7 mouse cellular contexts compared by ENCODE assay signal in genomic region chrX:134162826-134163225, GRCm38 (mm10). TPM values are rescaled to one million over a fixed set of nuclear protein-coding genes. Genes with fewer than 3 reads are reported as not detected.
DNase-seq lines count a peak whose midpoint lies in the region; ATAC-seq lines count a peak whose summit lies in the region.

No protein-coding gene starts in this region.

- no peak overlapping the region for H3K27ac ChIP-seq in liver, embryonic 11.5 days (ENCODE audit: low read depth, low read length)
- no peak overlapping the region for H3K27ac ChIP-seq in hindbrain, embryonic 10.5 days
- no peak overlapping the region for H3K27ac ChIP-seq in stomach, embryonic 15.5 days

- peaks cover 14% of the 10 kb centered on the region for H3K27me3 ChIP-seq in liver, embryonic 11.5 days (replicated peaks; ENCODE audit: control insufficient read depth, insufficient read depth, low read length)
- peaks cover 24% of the 10 kb centered on the region for H3K27me3 ChIP-seq in hindbrain, embryonic 10.5 days (ENCODE audit: insufficient read depth, poor library complexity, severe bottlenecking)
- H3K27me3 ChIP-seq in stomach, embryonic 15.5 days (replicated peaks), result no peaks in the 10 kb centered on the region

- H3K9ac ChIP-seq in liver, embryonic 11.5 days (ENCODE audit: low read depth, low read length), result no peak overlapping the region
- H3K9ac ChIP-seq in stomach, embryonic 15.5 days, result no peak overlapping the region

- 24% methylated on average over 11 of the region's 11 CpGs for WGBS in liver, embryonic 11.5 days
- 23% methylated on average over 11 of the region's 11 CpGs for WGBS in hindbrain, embryonic 10.5 days
- 24% methylated on average over 11 of the region's 11 CpGs for WGBS in stomach, embryonic 15.5 days

- ATAC-seq in liver, embryonic 11.5 days (replicated peaks; ENCODE audit: low FRiP score), result no peak
- no peak for ATAC-seq in stomach, embryonic 15.5 days (ENCODE audit: insufficient read depth, low FRiP score, low read depth)

- H3K36me3 ChIP-seq in liver, embryonic 11.5 days (ENCODE audit: control insufficient read depth, insufficient read depth, low read length), result no peaks in the 10 kb centered on the region
- H3K36me3 ChIP-seq in hindbrain, embryonic 10.5 days, result no peaks in the 10 kb centered on the region
- H3K36me3 ChIP-seq in stomach, embryonic 15.5 days, result no peaks in the 10 kb centered on the region

- H3K4me1 ChIP-seq in liver, embryonic 11.5 days (replicated peaks; ENCODE audit: control insufficient read depth, insufficient read depth, low read length), result no peaks in the 10 kb centered on the region
- H3K4me1 ChIP-seq in hindbrain, embryonic 10.5 days (replicated peaks), result peaks cover 7% of the 10 kb centered on the region; the same call in 1 of the 2 replicates
- H3K4me1 ChIP-seq in stomach, embryonic 15.5 days, result no peaks in the 10 kb centered on the region

- H3K4me3 ChIP-seq in liver, embryonic 11.5 days (ENCODE audit: low read depth, low read length), result no peak overlapping the region
- H3K4me3 ChIP-seq in hindbrain, embryonic 10.5 days, result peak overlapping the region; percentile 40
- H3K4me3 ChIP-seq in stomach, embryonic 15.5 days (replicated peaks), result 0 out of 2 replicates have a peak overlapping the region, but pooled peaks have one; percentile 12

- H3K9me3 ChIP-seq in liver, embryonic 11.5 days (ENCODE audit: control insufficient read depth, low read length), result no peaks in the 10 kb centered on the region
- peaks cover 3% of the 10 kb centered on the region; the same call in 1 of the 2 replicates for H3K9me3 ChIP-seq in hindbrain, embryonic 10.5 days
- H3K9me3 ChIP-seq in stomach, embryonic 15.5 days, result no peaks in the 10 kb centered on the region

- no peak for DNase-seq in liver, embryonic 11.5 days (ENCODE audit: low spot score)
- no peak for DNase-seq in liver
- peak; percentile 29 for DNase-seq in cerebellum, adult 9-10 months
- DNase-seq in hindbrain, embryonic 10.5 days (ENCODE audit: low spot score), result no peak
- peak; percentile 2 for DNase-seq in lung, postnatal 14 days
- DNase-seq in frontal cortex, postnatal 10 days (ENCODE audit: low spot score in 2 of 2), result no peak

- H3K4me2 ChIP-seq in liver, embryonic 11.5 days, result peak overlapping the region; percentile 27; the same call in 1 of the 2 replicates
- peak overlapping the region; percentile 48 for H3K4me2 ChIP-seq in stomach, embryonic 15.5 days

RNA-seq across cellular contexts. Expression of gene Xkrx, which starts 0.9 kb away (rescaled TPM):
- 0.06 TPM in 1 of 2 replicates, not detected in the other for polyA plus RNA-seq in liver, embryonic 11.5 days (2014; fragmentation: Nextera tagmentation; extraction: Ambion mirVana)
- polyA plus RNA-seq in hindbrain, embryonic 10.5 days (2016; fragmentation: Nextera tagmentation; extraction: Ambion mirVana), result 0.05 TPM in 1 of 2 replicates, not detected in the other
- 0.05 and 0.22 TPM in 2 replicates for polyA plus RNA-seq in stomach, embryonic 15.5 days (2015; fragmentation: Nextera tagmentation; extraction: Ambion mirVana)

RNA-seq across cellular contexts. Expression of gene Arl13a, which starts 24.5 kb away (rescaled TPM):
- polyA plus RNA-seq in liver, embryonic 11.5 days (2014; fragmentation: Nextera tagmentation; extraction: Ambion mirVana), result not detected in 2 replicates
- not detected in 2 replicates for polyA plus RNA-seq in hindbrain, embryonic 10.5 days (2016; fragmentation: Nextera tagmentation; extraction: Ambion mirVana)
- 0.08 TPM in 1 of 2 replicates, not detected in the other for polyA plus RNA-seq in stomach, embryonic 15.5 days (2015; fragmentation: Nextera tagmentation; extraction: Ambion mirVana)

RNA-seq across cellular contexts. Expression of gene Nox1, which starts 58.9 kb away (rescaled TPM):
- polyA plus RNA-seq in liver, embryonic 11.5 days (2014; fragmentation: Nextera tagmentation; extraction: Ambion mirVana), result 0.07 and 0.34 TPM in 2 replicates
- polyA plus RNA-seq in hindbrain, embryonic 10.5 days (2016; fragmentation: Nextera tagmentation; extraction: Ambion mirVana), result 0.21 TPM in 1 of 2 replicates, not detected in the other
- 0.12 and 0.34 TPM in 2 replicates for polyA plus RNA-seq in stomach, embryonic 15.5 days (2015; fragmentation: Nextera tagmentation; extraction: Ambion mirVana)

Comparison
In these comparisons a context has a peak if more than half of its experiments do, and no peak if none do; other contexts are left out.
1. DNase-seq: peak in cerebellum, adult 9-10 months (single experiment) and lung, postnatal 14 days (single experiment); none in liver, embryonic 11.5 days (single experiment), liver (single experiment), hindbrain, embryonic 10.5 days (single experiment) and frontal cortex, postnatal 10 days (0 of 2).